Mouse (Mus musculus): ENCODE results near the gene Gal3st3. TPM values are rescaled to one million over a fixed set of nuclear protein-coding genes. Genes with fewer than 3 reads are reported as not detected.
A peak's percentile ranks its signal among the peaks of the same experiment; 100 is the strongest.

Gal3st3 gene
- 1.9 and 2.3 TPM in 2 replicates for polyA plus RNA-seq (2012; rRNA removed)

- peaks cover 6% of the 10 kb centered on the region for H3K4me1 ChIP-seq (ENCODE audit: control insufficient read depth, insufficient read depth, low read length)
- TF ChIP-seq POLR2A (IDR thresholded peaks at IDR 0.05; ENCODE audit: borderline replicate concordance, extremely low read depth, low read depth, low read length) (no peak), CTCF (IDR thresholded peaks at IDR 0.05; ENCODE audit: insufficient read depth, low read length) (no peak)
- peak within 1 kb of the TSS; percentile 44 for H3K4me3 ChIP-seq (replicated peaks; ENCODE audit: extremely low read depth, low read depth, low read length)
- WGBS: 19% methylated on average over 32 of the region's 32 CpGs
- no peak for DNase-seq
Observed at GRCm38 (mm10) chr19:5297903-5298800, at the start of gene Gal3st3. Gal3st3 (plus strand) TSS chr19:5298331.

GRCm38 (mm10) chr19:5257140-5257539, 41.0 kb upstream of the Gal3st3 start:
- Histone ChIP-seq H3K4me1 (ENCODE audit: control insufficient read depth, insufficient read depth, low read length) (no peaks in the 10 kb centered on the region), H3K4me3 (replicated peaks; ENCODE audit: extremely low read depth, low read depth, low read length) (no peak overlapping the region)
- TF ChIP-seq POLR2A (IDR thresholded peaks at IDR 0.05; ENCODE audit: borderline replicate concordance, extremely low read depth, low read depth, low read length) (no peak), CTCF (IDR thresholded peaks at IDR 0.05; ENCODE audit: insufficient read depth, low read length) (no peak)
- no peak for DNase-seq
- 28% methylated on average over 3 of the region's 3 CpGs for WGBS

- peaks cover 13% of the 10 kb centered on the region for H3K4me1 ChIP-seq (ENCODE audit: control insufficient read depth, insufficient read depth, low read length)
- WGBS: 86% methylated on average over 5 of the region's 5 CpGs
- TF ChIP-seq CTCF (IDR thresholded peaks at IDR 0.05; ENCODE audit: insufficient read depth, low read length) (no peak), POLR2A (IDR thresholded peaks at IDR 0.05; ENCODE audit: borderline replicate concordance, extremely low read depth, low read depth, low read length) (no peak)
- DNase-seq: no peak
- H3K4me3 ChIP-seq (replicated peaks; ENCODE audit: extremely low read depth, low read depth, low read length): no peak overlapping the region
Observed at GRCm38 (mm10) chr19:5267015-5267414, 31.1 kb upstream of the Gal3st3 start.

GRCm38 (mm10) chr19:5268017-5268416, 30.1 kb upstream of the Gal3st3 start:
- no peak for TF ChIP-seq CTCF (IDR thresholded peaks at IDR 0.05; ENCODE audit: insufficient read depth, low read length)
- no peak for TF ChIP-seq POLR2A (IDR thresholded peaks at IDR 0.05; ENCODE audit: borderline replicate concordance, extremely low read depth, low read depth, low read length)
- DNase-seq: no peak
- Histone ChIP-seq H3K4me1 (ENCODE audit: control insufficient read depth, insufficient read depth, low read length) (peaks cover 13% of the 10 kb centered on the region), H3K4me3 (replicated peaks; ENCODE audit: extremely low read depth, low read depth, low read length) (no peak overlapping the region)

GRCm38 (mm10) chr19:5268875-5269274, 29.3 kb upstream of the Gal3st3 start:
- H3K4me1 ChIP-seq (ENCODE audit: control insufficient read depth, insufficient read depth, low read length): peaks cover 17% of the 10 kb centered on the region
- DNase-seq: no peak
- WGBS: 88% methylated on average over 3 of the region's 3 CpGs
- TF ChIP-seq CTCF (IDR thresholded peaks at IDR 0.05; ENCODE audit: insufficient read depth, low read length) (no peak), POLR2A (IDR thresholded peaks at IDR 0.05; ENCODE audit: borderline replicate concordance, extremely low read depth, low read depth, low read length) (no peak)
- H3K4me3 ChIP-seq (replicated peaks; ENCODE audit: extremely low read depth, low read depth, low read length): no peak overlapping the region

- 72% methylated on average over 5 of the region's 5 CpGs for WGBS
- TF ChIP-seq POLR2A (IDR thresholded peaks at IDR 0.05; ENCODE audit: borderline replicate concordance, extremely low read depth, low read depth, low read length): no peak
- TF ChIP-seq CTCF (IDR thresholded peaks at IDR 0.05; ENCODE audit: insufficient read depth, low read length): no peak
- no peak overlapping the region for H3K4me3 ChIP-seq (replicated peaks; ENCODE audit: extremely low read depth, low read depth, low read length)
- DNase-seq: no peak
- peaks cover 22% of the 10 kb centered on the region for H3K4me1 ChIP-seq (ENCODE audit: control insufficient read depth, insufficient read depth, low read length)
Observed at GRCm38 (mm10) chr19:5269392-5269791, 28.7 kb upstream of the Gal3st3 start.

GRCm38 (mm10) chr19:5271430-5271829, 26.7 kb upstream of the Gal3st3 start:
- Histone ChIP-seq H3K4me3 (replicated peaks; ENCODE audit: extremely low read depth, low read depth, low read length) (no peak overlapping the region), H3K4me1 (ENCODE audit: control insufficient read depth, insufficient read depth, low read length) (peaks cover 20% of the 10 kb centered on the region)
- TF ChIP-seq POLR2A (IDR thresholded peaks at IDR 0.05; ENCODE audit: borderline replicate concordance, extremely low read depth, low read depth, low read length) (no peak), CTCF (IDR thresholded peaks at IDR 0.05; ENCODE audit: insufficient read depth, low read length) (no peak)
- no peak for DNase-seq
- WGBS: 41% methylated on average over 1 of the region's 1 CpGs

GRCm38 (mm10) chr19:5272326-5272795, 25.8 kb upstream of the Gal3st3 start:
- no peak for TF ChIP-seq CTCF (IDR thresholded peaks at IDR 0.05; ENCODE audit: insufficient read depth, low read length)
- TF ChIP-seq POLR2A (IDR thresholded peaks at IDR 0.05; ENCODE audit: borderline replicate concordance, extremely low read depth, low read depth, low read length): no peak
- under 1% methylated on average over 26 of the region's 30 CpGs for WGBS
- Histone ChIP-seq H3K4me1 (ENCODE audit: control insufficient read depth, insufficient read depth, low read length) (peaks cover 17% of the 10 kb centered on the region), H3K4me3 (replicated peaks; ENCODE audit: extremely low read depth, low read depth, low read length) (peak overlapping the region; percentile 82)
- peak; percentile 44 for DNase-seq

GRCm38 (mm10) chr19:5272801-5273733, 25.1 kb upstream of the Gal3st3 start, which contains the start of gene Pacs1:
Pacs1 (minus strand) TSS chr19:5273119.
- peaks cover 17% of the 10 kb centered on the region for H3K4me1 ChIP-seq (ENCODE audit: control insufficient read depth, insufficient read depth, low read length)
- no peak for TF ChIP-seq CTCF (IDR thresholded peaks at IDR 0.05; ENCODE audit: insufficient read depth, low read length)
- peak; percentile 83; the same call in 1 of the 2 replicates for TF ChIP-seq POLR2A (IDR thresholded peaks at IDR 0.05; ENCODE audit: borderline replicate concordance, extremely low read depth, low read depth, low read length)
- under 1% methylated on average over 80 of the region's 97 CpGs for WGBS
- peak within 1 kb of the TSS; percentile 82 for H3K4me3 ChIP-seq (replicated peaks; ENCODE audit: extremely low read depth, low read depth, low read length)
- DNase-seq: peak; percentile 85

Data from lung, adult 2 months (tissue).